Mouse (Mus musculus) ES-Bruce4 (cell line): ENCODE results near the gene Olfr211.

ENCODE experiments used
- CTCF ChIP-seq: IDR thresholded peaks from one replicate; pipeline ENCODE4 v1.8.1; 2011; ENCODE audit warnings: low read depth, low read length
- POLR2A ChIP-seq: IDR thresholded peaks from one replicate; pipeline ENCODE4 v1.8.1; 2011; ENCODE audit warnings: low read length; ENCODE audit not compliant: insufficient read depth

GRCm38 (mm10) chr6:116460544-116461283, 28.2 kb upstream of the Olfr211 start, which contains the start of gene Alox5:
- TF ChIP-seq POLR2A (no peak), CTCF (no peak)
